Mouse (Mus musculus) ES-E14 (cell line): ENCODE data around the gene Adamts8. TPM values are rescaled to one million over a fixed set of nuclear protein-coding genes. Genes with fewer than 3 reads are reported as not detected.

Source experiments
- DNase-seq: peaks from one replicate; pipeline ENCODE4 v3.0.0-alpha.2; 2013; ENCODE audit warnings: low read depth, low spot score
- H3K27ac ChIP-seq: 2 replicates; pipeline ENCODE4 v1.5.1; 2012; ENCODE audit warnings: low read depth, mild to moderate bottlenecking, low read length, moderate library complexity, mixed read lengths; ENCODE audit not compliant: poor library complexity, insufficient read depth, severe bottlenecking
- H3K36me3 ChIP-seq: 2 replicates; pipeline ENCODE4 v1.6.1; 2012; ENCODE audit warnings: mild to moderate bottlenecking, low read length, moderate library complexity, mixed read lengths; ENCODE audit not compliant: control insufficient read depth, poor library complexity, insufficient read depth, severe bottlenecking
- H3K4me1 ChIP-seq, 2 experiments: fragments of 150-350 bp in 1 of 2; sonication (generic) in 1 of 2; 2 replicates each; pipeline ENCODE4 v1.6.1; 2012; ENCODE audit warnings: low read length in 2 of 2, mild to moderate bottlenecking in 1 of 2, mixed read lengths in 1 of 2; ENCODE audit not compliant: control insufficient read depth in 2 of 2, insufficient read depth in 2 of 2, poor library complexity in 1 of 2
- H3K4me3 ChIP-seq, 2 experiments: fragments of 150-350 bp in 1 of 2; sonication (generic) in 1 of 2; 2 replicates each; pipeline ENCODE4 v1.5.1; 2012; ENCODE audit warnings: low read length in 2 of 2, low read depth in 1 of 2, mild to moderate bottlenecking in 1 of 2, mixed read lengths in 1 of 2; ENCODE audit not compliant: insufficient read depth in 1 of 2, poor library complexity in 1 of 2, severe bottlenecking in 1 of 2
- H3K9ac ChIP-seq: 2 replicates; pipeline ENCODE4 v1.6.1; 2012; ENCODE audit warnings: low read depth, mild to moderate bottlenecking, low read length, mixed read lengths; ENCODE audit not compliant: poor library complexity, insufficient read depth, severe bottlenecking
- H3K9me3 ChIP-seq: fragments of 150-350 bp; sonication (generic); 2 replicates; pipeline ENCODE4 v1.6.1; 2012; ENCODE audit warnings: low read depth, mild to moderate bottlenecking, low read length; ENCODE audit not compliant: control insufficient read depth, insufficient read depth
- CHD2 ChIP-seq: IDR thresholded peaks from 2 replicates; pipeline ENCODE4 v1.6.1; 2014; ENCODE audit warnings: mild to moderate bottlenecking, low read depth, low read length, inconsistent platforms
- HCFC1 ChIP-seq: IDR thresholded peaks from 2 replicates; pipeline ENCODE4 v1.6.1; 2012; ENCODE audit warnings: low read length, inconsistent platforms, borderline replicate concordance; ENCODE audit not compliant: insufficient read depth
- MAFK ChIP-seq: IDR thresholded peaks from 2 replicates; pipeline ENCODE4 v1.6.1; 2014; ENCODE audit warnings: mild to moderate bottlenecking, low read depth, low read length, inconsistent platforms; ENCODE audit not compliant: insufficient read depth
- ZC3H11A ChIP-seq: IDR thresholded peaks from 2 replicates; pipeline ENCODE4 v1.6.1; 2012; ENCODE audit warnings: low read depth, mild to moderate bottlenecking, inconsistent platforms, low read length, borderline replicate concordance
- ZNF384 ChIP-seq: IDR thresholded peaks from 2 replicates; pipeline ENCODE4 v1.6.1; 2012; ENCODE audit warnings: low read depth, low read length, inconsistent platforms
- in situ Hi-C, 2 experiments: fragments of 600-800 bp; cut with MboI; formaldehyde crosslinking; loops; one replicate each; pipeline ENCODE4 v1.15.1; 2025; ENCODE audit warnings: low sequenced_read_pairs in 2 of 2, inconsistent platforms in 1 of 2; ENCODE audit not compliant: unreplicated experiment in 2 of 2
- total RNA-seq: library from RNA; depleted of rRNA; stranded (reverse); fragments of 300-350 nt; gene quantifications from 2 replicates; pipeline ENCODE4 v1.2.3, GENCODE M21; 2012

Adamts8 gene
- total RNA-seq, 1 experiment: 5.4 TPM

DNA sequence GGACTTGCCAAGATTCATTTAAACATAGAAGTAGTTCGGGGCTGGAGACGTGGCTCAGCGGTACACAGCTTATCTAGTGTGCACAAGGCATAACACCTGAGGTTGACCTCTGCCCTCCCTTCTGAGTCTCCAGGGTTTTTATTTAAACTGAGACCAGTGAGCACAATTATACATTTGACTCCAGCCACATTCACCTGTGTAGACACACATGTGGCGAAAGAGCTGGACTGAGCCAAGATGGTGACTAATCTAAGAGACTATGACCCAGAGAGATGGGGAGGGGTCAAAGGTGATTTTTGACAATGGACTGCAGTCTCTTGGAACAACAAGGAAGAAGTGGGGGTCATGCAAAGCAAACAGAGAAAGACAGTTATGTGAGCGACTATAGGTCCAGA lies 34.1 kb upstream of the Adamts8 start:
- no peak for DNase-seq
- TF ChIP-seq MAFK (no peak), HCFC1 (no peak), ZNF384 (no peak), ZC3H11A (no peak), CHD2 (no peak)
- Histone ChIP-seq H3K4me1 (no peaks in the 10 kb centered on the region), H3K9ac (no peak overlapping the region), H3K9me3 (no peaks in the 10 kb centered on the region), H3K27ac (no peak overlapping the region), H3K36me3 (no peaks in the 10 kb centered on the region), H3K4me3 (no peak overlapping the region)
- in situ Hi-C loops: no loop called here

DNA sequence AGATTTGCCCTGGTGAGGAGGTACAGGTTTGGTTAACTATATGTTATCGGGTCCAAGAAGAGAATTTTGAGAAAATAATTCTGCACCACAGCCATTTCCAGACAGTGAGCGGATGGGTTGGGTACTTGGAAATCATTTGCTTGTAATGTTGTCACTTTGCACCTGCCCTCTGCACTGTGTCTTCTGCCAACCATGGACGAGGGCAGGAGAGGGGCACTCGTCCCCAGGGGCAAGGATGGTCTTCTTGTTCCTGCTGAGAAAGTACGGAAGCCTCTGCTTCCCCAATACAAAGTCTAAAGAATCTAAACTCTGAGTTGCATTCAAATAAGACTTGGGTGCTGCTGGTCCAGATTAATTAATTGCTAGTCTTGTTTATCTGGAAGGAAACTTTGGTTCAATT lies 33.4 kb upstream of the Adamts8 start:
- Histone ChIP-seq H3K9ac (no peak overlapping the region), H3K4me3 (no peak overlapping the region), H3K9me3 (no peaks in the 10 kb centered on the region), H3K27ac (no peak overlapping the region), H3K4me1 (no peaks in the 10 kb centered on the region), H3K36me3 (no peaks in the 10 kb centered on the region)
- in situ Hi-C loops: no loop called here
- TF ChIP-seq ZC3H11A (no peak), HCFC1 (no peak), CHD2 (no peak), MAFK (no peak), ZNF384 (no peak)
- no peak for DNase-seq

DNA sequence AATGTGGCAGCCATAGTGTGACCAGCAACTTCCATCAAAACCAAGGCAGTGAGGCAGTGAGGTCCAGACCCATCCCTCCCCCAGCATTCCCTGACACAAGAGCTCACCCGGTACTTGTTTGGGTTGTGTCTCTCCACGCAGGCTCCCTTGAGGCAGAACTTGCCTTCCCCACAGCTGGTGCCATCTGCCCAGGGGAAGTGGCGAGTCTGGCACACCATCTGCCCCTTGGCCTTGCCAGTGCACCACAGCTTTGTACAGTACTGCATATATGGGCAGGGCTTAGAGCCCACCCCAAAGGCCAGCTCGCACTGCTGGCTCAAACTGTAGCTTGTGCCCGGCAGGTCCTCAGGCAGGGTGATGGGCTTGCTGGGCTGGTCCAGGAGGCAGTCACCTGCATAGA lies 31.9 kb upstream of the Adamts8 start:
- no peaks in the 10 kb centered on the region for H3K36me3 ChIP-seq
- DNase-seq: no peak
- TF ChIP-seq MAFK: no peak
- TF ChIP-seq ZC3H11A: no peak
- H3K9ac ChIP-seq: no peak overlapping the region
- no peak overlapping the region for H3K4me3 ChIP-seq
- H3K27ac ChIP-seq: no peak overlapping the region
- in situ Hi-C loops: loop anchor here in 1 of 2 experiments (10.0 kb wide), 1 partner anchor 356 kb away; no protein-coding TSS in a partner anchor
- H3K9me3 ChIP-seq: no peaks in the 10 kb centered on the region
- no peaks in the 10 kb centered on the region for H3K4me1 ChIP-seq

DNA sequence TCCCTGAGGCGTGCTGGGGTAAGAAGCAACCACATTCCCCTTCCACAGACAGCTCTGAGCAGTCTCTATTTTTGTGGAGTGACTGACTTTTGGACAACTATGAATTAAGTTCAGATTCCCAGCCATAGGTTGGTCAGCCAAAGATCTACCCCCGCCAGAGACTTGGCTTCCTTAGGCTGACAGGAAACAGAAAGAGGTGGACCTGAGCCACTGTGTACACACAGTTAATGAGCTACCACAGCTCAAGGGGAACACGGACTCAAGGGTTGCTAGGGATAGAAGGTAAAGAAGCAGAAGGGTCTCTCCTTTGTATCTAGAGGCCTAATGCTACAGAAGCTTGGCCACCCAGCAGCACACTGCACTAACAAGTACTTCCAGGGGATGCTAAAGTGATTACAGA lies 30.2 kb upstream of the Adamts8 start:
- Histone ChIP-seq H3K9me3 (no peaks in the 10 kb centered on the region), H3K36me3 (no peaks in the 10 kb centered on the region), H3K27ac (no peak overlapping the region), H3K9ac (no peak overlapping the region), H3K4me1 (no peaks in the 10 kb centered on the region), H3K4me3 (no peak overlapping the region)
- DNase-seq: no peak
- no peak for TF ChIP-seq HCFC1
- no peak for TF ChIP-seq CHD2
- TF ChIP-seq ZC3H11A: no peak
- no peak for TF ChIP-seq ZNF384
- no peak for TF ChIP-seq MAFK
- in situ Hi-C loops: loop anchor here in 1 of 2 experiments (10.0 kb wide), 1 partner anchor 357 kb away; no protein-coding TSS in a partner anchor

DNA sequence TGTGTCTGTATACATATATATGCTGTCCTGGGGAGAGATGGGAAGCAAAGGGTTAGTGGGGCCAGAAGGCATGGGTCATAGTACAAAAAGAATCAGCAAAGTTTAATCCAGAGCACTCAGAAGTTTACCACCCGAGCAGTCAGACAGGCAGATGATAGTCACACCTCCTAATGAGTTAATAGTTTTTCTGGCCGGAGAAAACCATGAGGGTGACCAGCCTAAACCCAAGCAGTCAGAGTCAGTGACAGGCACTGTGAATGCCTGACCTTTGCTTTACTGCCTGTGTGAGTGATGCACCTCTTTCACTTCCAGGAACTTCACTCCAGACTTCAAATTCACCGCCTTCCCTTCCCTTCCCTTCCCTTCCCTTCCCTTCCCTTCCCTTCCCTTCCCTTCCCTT lies 28.9 kb upstream of the Adamts8 start:
- DNase-seq: no peak
- Histone ChIP-seq H3K9me3 (no peaks in the 10 kb centered on the region), H3K9ac (no peak overlapping the region), H3K27ac (no peak overlapping the region), H3K4me3 (no peak overlapping the region), H3K4me1 (no peaks in the 10 kb centered on the region), H3K36me3 (no peaks in the 10 kb centered on the region)
- in situ Hi-C loops: loop anchor here in 1 of 2 experiments (10.0 kb wide), 1 partner anchor 359 kb away; no protein-coding TSS in a partner anchor
- no peak for TF ChIP-seq MAFK
- no peak for TF ChIP-seq CHD2
- no peak for TF ChIP-seq ZC3H11A
- no peak for TF ChIP-seq HCFC1
- no peak for TF ChIP-seq ZNF384
